Mouse (Mus musculus) left cerebral cortex, adult 2 months (tissue): ENCODE data around the gene Sox5. TPM values are rescaled to one million over a fixed set of nuclear protein-coding genes. Genes with fewer than 3 reads are reported as not detected.

ENCODE experiments used
- DNase-seq, 2 experiments: peaks; one replicate each; pipeline ENCODE4 v3.0.0; 2021 to 2022; ENCODE audit warnings: low spot score in 2 of 2, mixed read lengths in 1 of 2; ENCODE audit errors: extremely low spot score in 1 of 2
- H3K27ac ChIP-seq: fragments of 200-600 bp; 2 replicates; pipeline ENCODE4 v1.8.1; 2022
- H3K4me3 ChIP-seq: fragments of 200-600 bp; 2 replicates; pipeline ENCODE4 v1.8.1; 2022
- CTCF ChIP-seq: fragments of 200-600 bp; IDR thresholded peaks from 2 replicates; pipeline ENCODE4 v1.8.1; 2022; ENCODE audit warnings: antibody characterized with exemption, mild to moderate bottlenecking, moderate library complexity
- intact Hi-C: fragments of 180-260 bp; cut with DNase I; formaldehyde crosslinking; loops from one replicate; pipeline ENCODE4 v1.15.1; 2025
- total RNA-seq, 2 experiments: library from RNA; stranded (reverse); gene quantifications; 2 replicates each; pipeline ENCODE4 v1.2.3; 2021

Sox5 gene
- total RNA-seq, 2 experiments from 2014 or later = 61.5 to 63.3 TPM

DNA sequence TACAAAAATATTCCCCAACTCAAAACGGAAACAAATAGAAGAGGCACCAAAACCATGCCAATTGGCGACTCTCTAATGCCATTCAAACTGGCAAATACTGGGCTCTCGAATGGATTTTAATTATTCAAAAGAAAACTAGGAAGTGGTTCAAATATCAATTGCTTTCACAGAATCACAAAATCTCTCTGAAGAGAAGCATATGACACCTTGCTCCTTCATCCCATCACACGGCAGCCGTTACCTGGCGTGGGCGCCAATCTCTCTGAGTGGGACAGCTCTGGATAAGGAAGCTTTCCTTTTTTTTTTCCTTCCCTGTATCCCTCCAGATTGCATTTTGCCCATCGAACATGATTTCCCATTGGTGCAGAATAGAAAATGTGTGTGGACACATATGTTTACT is 801.6 kb downstream of the Sox5 start:
- intact Hi-C loops = no loop called here
- H3K4me3 ChIP-seq = peak overlapping the region; percentile 7; the same call in 1 of the 2 replicates
- DNase-seq = no peak
- peak overlapping the region; percentile 6; the same call in 1 of the 2 replicates for H3K27ac ChIP-seq
- no peak for TF ChIP-seq CTCF

DNA sequence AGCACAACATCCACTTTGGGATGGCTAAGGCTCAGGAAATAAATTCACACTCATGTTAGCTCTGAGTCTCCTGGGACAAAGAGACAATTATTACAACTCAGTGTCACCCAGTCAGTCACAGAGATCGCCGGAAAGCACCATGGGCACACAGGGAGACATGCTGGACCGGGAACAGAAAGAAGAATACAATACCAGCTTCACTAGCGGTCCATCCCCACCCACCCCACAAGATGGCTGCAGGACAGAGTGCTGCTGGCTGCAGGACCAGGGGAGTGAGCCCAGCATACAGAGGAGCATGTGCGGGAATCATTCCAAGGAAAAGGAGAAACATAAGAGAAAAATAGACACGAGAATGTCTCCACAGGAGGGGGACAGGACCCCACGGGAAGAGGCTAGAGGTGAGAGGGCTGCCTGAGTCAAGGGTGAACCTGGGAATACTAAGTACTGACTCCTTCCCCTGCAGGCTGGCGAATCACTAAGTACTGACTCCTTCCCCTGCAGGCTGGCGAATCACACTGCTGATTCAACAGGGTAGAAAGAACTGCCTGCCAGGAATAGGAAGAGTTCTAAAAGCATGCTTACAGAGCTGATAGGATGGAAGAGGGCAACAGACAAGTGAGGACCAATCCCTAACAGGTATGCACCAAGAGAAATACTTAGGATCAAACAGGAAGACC is 813.9 kb downstream of the Sox5 start:
- Histone ChIP-seq H3K4me3 (peak overlapping the region; percentile 18; the same call in 1 of the 2 replicates), H3K27ac (peak overlapping the region; percentile 59)
- DNase-seq = no peak

DNA sequence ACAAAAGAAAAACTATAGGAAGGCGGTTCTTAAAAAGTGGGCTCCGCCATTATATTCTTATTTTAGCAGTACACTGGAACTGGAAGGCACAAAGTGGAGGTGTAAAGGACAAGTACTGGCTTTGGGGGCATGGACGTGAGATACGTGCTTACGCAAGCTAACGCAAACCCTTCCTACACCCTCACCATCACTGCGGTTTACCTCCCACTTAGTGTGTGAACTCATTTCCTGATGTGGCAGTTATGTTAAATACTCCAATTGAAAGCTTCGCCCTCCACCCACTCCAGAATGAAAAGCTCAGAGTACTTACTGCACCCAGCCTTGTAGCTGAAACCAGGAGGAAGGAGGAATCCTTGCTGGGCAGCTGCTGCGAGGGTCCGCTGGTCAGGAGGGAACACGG is 821.3 kb downstream of the Sox5 start:
- Histone ChIP-seq H3K4me3 (no peak overlapping the region), H3K27ac (no peak overlapping the region)
- TF ChIP-seq CTCF = no peak
- intact Hi-C loops = no loop called here
- DNase-seq = no peak

More for the DNA sequence above, 813.9 kb downstream of the Sox5 start:
- intact Hi-C loops = no loop called here
- peak; percentile 24 for TF ChIP-seq CTCF

DNA sequence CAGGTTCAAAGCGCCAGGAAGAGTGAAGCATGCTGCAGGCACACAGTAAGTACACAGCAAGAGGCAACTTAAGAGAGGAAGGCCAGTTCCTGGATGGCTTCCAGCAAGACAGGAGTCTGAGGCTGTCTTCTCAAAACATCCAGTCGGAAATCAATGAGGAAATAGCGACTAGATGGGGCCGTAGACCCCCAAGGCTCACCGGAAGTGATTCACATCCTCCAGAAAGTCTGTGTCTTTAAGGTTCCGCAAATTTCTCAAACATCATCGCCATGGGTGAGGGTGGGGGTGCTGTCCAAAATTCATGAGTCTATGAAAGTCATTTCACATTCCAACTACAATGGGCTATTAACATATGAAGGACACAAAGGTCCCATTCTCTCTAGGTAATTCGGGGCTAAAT is 821.7 kb downstream of the Sox5 start:
- no peak for DNase-seq
- intact Hi-C loops = no loop called here
- Histone ChIP-seq H3K4me3 (no peak overlapping the region), H3K27ac (no peak overlapping the region)
- TF ChIP-seq CTCF = no peak

DNA sequence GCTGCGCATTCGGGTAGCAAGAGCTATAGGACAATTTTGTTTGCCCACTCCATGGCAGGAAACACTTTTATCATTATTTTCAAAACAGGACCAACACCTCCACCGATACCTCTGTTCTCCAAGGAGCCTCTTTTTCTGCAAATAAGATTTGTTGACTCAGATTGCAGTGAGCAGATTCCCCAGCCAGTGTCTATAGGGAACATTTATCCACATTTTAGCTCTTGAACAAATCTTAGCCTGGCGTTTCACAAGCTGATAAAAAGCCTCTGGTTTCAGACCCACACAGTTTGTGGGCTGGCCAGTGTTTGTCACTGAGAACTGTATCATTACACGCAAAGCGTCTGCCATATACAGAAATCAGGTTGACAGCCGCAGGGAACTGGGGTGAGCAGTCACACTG is 823.4 kb downstream of the Sox5 start:
- Histone ChIP-seq H3K4me3 (no peak overlapping the region), H3K27ac (no peak overlapping the region)
- intact Hi-C loops = loop anchor here (5.0 kb wide), 1 partner anchor 106 kb away; no protein-coding TSS in a partner anchor
- no peak for DNase-seq
- TF ChIP-seq CTCF = no peak

DNA sequence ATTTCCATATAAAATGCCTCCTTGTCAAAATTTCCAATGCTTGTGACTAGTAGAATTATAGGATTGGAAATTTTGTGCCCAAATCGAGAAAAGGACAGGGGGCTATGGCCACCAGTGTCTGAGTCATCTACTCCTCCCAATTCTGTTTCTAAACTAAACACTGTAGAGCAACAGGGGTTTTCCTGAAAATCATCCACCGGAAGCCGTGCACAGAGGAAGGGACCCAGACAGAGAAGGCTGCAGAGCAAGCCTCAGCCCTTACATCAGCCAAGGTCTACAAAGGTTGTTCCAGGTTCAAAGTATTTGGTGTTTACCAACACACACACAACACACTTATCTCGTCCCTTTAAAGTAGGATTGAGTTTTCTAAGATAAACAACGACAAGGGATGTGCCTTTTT is 824.7 kb downstream of the Sox5 start:
- no peak overlapping the region for H3K4me3 ChIP-seq
- no peak for TF ChIP-seq CTCF
- DNase-seq = no peak
- intact Hi-C loops = loop anchor here (5.0 kb wide), 1 partner anchor 105 kb away; no protein-coding TSS in a partner anchor
- H3K27ac ChIP-seq = no peak overlapping the region

DNA sequence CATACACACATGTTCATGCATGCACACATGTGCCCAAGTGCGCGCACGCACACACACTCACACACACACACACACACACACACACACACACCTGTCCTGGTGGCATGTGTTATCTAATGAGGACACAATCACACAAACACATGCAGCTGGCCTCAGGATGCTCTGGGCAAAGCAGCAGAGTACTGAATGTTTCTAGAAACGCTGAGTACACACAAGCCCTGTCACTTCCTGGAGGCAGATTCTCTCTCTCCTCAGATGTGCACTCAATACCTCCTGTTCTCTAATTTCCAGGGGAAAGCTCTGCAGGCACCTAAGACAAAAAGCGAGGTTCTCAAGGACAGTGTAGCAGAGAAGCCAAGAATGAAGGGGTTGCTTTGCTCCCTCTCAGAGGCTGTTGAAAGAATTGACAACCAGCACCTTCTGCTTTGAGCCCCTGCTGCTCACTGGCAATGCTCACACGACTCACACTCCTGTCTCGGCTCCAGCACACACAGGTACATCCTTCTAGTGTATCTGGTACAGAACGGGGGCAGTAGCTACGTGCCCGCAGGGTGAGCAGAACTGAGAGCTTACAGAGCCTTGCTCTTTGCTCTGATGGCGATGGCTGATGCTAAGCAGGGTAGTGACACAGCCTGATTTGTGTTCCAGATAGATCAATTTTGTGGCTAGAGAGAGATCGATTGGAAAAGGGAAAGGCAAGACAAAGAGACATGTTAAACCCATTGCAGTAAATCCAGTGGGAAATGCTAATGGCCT is 833.0 kb downstream of the Sox5 start:
- Histone ChIP-seq H3K4me3 (no peak overlapping the region), H3K27ac (no peak overlapping the region)
- DNase-seq = no peak
- TF ChIP-seq CTCF = no peak
- intact Hi-C loops = no loop called here

DNA sequence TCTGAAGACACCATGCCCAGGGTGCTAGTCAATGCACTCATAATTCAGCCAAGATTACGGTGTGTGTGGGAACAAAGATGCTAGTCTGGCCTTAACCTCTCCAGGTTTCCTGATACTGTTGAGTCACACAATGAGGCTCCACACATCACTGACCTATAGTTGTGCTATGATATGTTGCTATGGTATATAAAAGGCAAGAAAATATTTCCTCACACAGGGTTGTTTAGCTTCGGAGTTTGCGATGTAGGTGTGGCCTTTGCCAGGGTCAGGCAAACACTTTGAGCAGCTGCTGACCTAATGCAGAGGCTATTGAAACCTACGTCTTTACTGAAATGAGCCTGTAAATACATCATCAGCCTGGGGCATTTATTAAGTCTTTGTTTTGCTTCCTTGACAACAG is 833.7 kb downstream of the Sox5 start:
- no peak overlapping the region for H3K4me3 ChIP-seq
- TF ChIP-seq CTCF = no peak
- no peak for DNase-seq
- H3K27ac ChIP-seq = no peak overlapping the region
- intact Hi-C loops = no loop called here

DNA sequence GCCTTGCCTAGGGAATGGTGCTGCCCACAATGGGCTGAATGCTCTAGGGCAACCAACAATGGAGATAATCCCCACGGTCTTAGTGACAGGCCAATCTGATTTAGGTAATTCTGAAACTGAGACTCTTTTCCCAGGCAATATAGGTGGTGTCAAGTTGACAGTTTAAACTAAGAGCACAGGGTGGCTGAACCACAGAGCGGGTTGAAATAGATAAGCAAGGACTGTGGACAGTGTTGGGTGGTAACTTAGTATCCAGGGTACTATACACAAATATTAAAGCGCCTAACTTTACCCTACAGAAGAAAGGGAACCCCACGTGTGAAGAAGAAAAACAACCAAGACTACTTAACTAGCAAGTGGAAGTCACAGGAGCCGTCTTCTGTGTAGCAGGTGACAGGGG is 838.7 kb downstream of the Sox5 start:
- Histone ChIP-seq H3K27ac (no peak overlapping the region), H3K4me3 (no peak overlapping the region)
- intact Hi-C loops = no loop called here
- TF ChIP-seq CTCF = no peak
- DNase-seq = no peak

DNA sequence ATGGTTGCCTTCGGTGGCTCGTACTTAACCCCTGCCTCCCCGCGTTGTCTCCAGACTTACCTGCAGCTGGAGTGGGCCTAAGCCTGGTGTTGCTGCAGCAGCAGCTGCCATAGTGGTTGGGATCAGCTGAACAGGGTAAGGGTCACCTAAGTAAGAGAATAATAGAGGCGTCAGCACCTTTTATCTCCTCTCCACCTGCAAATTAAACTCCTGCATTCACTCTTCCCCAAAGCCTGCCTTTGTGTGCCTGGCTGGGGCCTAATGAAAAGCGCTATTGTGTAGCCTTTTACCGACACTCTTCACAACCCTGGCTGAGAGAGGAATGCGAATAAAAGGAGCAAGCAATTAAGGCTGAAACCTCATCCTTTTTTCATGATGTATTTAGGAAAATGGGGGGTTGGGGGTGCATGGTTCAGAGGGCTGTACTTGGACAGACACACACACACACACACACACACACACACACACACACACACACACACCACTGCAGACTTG is 840.4 kb downstream of the Sox5 start:
- no peak for TF ChIP-seq CTCF

DNA sequence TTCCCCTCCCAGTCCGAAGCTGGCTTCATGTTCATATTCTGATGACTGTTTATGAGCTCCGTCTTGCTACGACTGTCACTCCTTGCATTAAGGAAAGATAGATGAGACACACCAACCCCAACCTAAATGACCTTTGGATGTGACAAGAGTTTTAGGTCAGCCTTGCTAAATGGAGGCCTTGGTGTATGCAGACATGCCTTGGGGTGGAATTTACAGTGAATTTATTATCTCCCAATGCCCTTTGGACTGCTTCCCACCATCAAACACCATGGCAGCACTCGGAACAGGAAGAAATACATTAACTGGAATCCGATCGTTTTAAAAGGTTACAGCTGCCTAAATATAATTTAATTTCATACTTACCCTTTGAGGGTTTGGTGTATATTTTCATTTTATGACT is 858.6 kb downstream of the Sox5 start:
- H3K27ac ChIP-seq = no peak overlapping the region
- H3K4me3 ChIP-seq = no peak overlapping the region
- no peak for DNase-seq
- TF ChIP-seq CTCF = no peak
- intact Hi-C loops = no loop called here

More for the DNA sequence above, 840.4 kb downstream of the Sox5 start:
- Histone ChIP-seq H3K4me3 (no peak overlapping the region), H3K27ac (no peak overlapping the region)
- intact Hi-C loops = no loop called here
- no peak for DNase-seq

DNA sequence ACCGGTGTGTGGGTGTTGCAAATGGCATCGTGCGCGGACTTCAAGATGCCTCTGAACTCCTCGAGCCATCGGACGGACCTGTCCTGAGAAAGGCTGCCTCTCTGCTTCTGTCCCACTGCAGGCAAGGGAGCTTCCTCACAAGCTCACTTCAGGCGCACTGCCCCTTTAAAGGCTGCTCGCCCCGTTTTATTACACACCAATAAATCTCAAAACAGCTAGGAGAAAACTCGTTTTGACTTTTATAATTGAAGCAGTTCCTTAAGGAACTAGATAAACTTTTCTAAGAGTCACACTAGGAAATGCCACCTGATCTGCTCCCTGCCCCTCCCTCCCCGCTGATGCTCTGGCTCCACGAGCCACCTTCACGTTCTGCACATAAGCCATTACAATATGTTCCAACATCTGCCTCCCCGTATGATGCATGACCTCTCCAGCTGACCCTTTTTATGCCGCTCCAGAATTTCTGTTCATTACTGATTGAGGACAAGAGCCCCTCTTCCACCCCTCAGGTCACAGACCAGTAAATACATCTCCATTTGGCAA is 863.3 kb downstream of the Sox5 start:
- no peak for TF ChIP-seq CTCF
- H3K4me3 ChIP-seq = no peak overlapping the region
- H3K27ac ChIP-seq = no peak overlapping the region
- no peak for DNase-seq
- intact Hi-C loops = no loop called here
